Mouse (Mus musculus): ENCODE measurements around the gene Flt3l. TPM values are rescaled to one million over a fixed set of nuclear protein-coding genes. Genes with fewer than 3 reads are reported as not detected.

Flt3l gene
- polyA plus RNA-seq, 1 experiment from 2014 or later = 1.4 TPM

DNA sequence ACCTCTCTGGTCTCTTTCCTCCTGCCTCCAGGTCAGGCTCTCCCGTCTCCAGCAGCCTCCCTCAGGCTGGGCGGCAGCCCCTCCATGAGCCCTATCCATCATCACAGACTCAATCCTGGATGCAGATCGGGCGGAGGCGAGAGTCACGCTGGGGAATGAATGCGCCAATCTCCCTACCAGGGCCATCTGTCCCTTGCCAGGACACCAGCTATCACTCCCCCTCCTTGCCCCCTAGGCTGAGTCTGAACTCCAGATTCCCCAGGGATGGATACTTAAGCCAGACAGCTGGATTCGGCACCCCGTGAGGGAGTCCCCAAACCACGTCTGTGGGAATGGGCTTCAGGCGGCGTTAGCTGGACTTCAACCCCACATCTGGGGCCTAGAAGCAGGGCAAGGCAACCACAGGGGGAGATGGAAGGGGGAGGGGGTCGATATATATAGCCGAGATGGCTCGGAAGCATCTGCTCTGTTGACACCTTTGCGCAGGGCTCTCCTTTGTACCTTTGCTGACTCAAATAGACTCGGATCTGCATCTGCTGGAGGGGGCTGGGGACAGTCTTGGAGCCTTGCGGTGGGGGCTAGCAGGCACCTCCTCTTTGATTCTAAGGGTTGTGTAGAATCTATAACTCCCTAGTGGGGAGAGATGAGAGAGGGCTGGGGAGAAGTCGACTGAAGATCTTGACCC, 31.7 kb upstream of the Flt3l start:
- peak; percentile 46 for DNase-seq
- peaks cover 11% of the 10 kb centered on the region for H3K4me1 ChIP-seq (ENCODE audit: control insufficient read depth, insufficient read depth, low read length)
- WGBS = under 1% methylated on average over 19 of the region's 19 CpGs
- H3K27me3 ChIP-seq (ENCODE audit: control insufficient read depth, insufficient read depth, low read length) = peaks cover 66% of the 10 kb centered on the region
- H3K4me3 ChIP-seq (replicated peaks; ENCODE audit: low read depth, low read length) = no peak overlapping the region
- H3K9me3 ChIP-seq (ENCODE audit: control insufficient read depth, low read length) = no peaks in the 10 kb centered on the region
- no peaks in the 10 kb centered on the region for H3K36me3 ChIP-seq (ENCODE audit: control insufficient read depth, insufficient read depth, low read length)
- ATAC-seq (ENCODE audit: low FRiP score, low TSS enrichment) = no peak
- peak overlapping the region; percentile 31; the same call in 1 of the 2 replicates for H3K9ac ChIP-seq (replicated peaks; ENCODE audit: low read length)
- no peak overlapping the region for H3K27ac ChIP-seq (replicated peaks; ENCODE audit: low read depth, low read length)
- peak overlapping the region; percentile 21 for H3K4me2 ChIP-seq (ENCODE audit: low read length)

- H3K9me3 ChIP-seq (ENCODE audit: control insufficient read depth, low read length) = no peaks in the 10 kb centered on the region
- H3K9ac ChIP-seq (replicated peaks; ENCODE audit: low read length) = no peak overlapping the region; the same call in 1 of the 2 replicates
- WGBS = 25% methylated on average over 9 of the region's 10 CpGs
- peaks cover 18% of the 10 kb centered on the region for H3K4me1 ChIP-seq (ENCODE audit: control insufficient read depth, insufficient read depth, low read length)
- H3K4me3 ChIP-seq (replicated peaks; ENCODE audit: low read depth, low read length) = no peak overlapping the region
- H3K36me3 ChIP-seq (ENCODE audit: control insufficient read depth, insufficient read depth, low read length) = no peaks in the 10 kb centered on the region
- H3K27me3 ChIP-seq (ENCODE audit: control insufficient read depth, insufficient read depth, low read length) = peaks cover 66% of the 10 kb centered on the region
- H3K27ac ChIP-seq (replicated peaks; ENCODE audit: low read depth, low read length) = no peak overlapping the region
- ATAC-seq (ENCODE audit: low FRiP score, low TSS enrichment) = no peak
- no peak for DNase-seq
- no peak overlapping the region for H3K4me2 ChIP-seq (ENCODE audit: low read length)
Observed at GRCm38 (mm10) chr7:45166950-45167401, 30.7 kb upstream of the Flt3l start.

DNA sequence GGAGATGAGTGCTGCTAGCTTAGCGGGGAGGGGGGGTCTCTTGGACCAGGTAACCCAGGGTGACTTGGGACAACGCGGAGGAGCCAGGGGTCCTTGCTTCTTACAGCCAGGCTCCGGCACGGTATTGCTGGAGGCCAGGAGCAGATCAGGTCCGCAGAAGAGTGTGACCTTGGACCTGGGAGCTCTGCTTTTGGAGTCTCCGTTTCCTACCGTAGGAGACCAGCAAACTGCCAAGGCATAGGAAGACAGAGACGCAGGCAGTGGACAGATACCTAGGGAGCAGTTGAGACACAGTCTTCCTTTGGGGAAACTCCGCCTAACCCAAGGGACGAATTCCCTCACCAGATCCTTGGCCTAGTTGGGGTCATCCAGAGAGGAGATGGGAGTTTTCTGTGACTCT, 29.5 kb upstream of the Flt3l start:
- DNase-seq = no peak
- no peak for ATAC-seq (ENCODE audit: low FRiP score, low TSS enrichment)
- H3K36me3 ChIP-seq (ENCODE audit: control insufficient read depth, insufficient read depth, low read length) = 0 out of 2 replicates have a peak, but pooled peaks cover under 1% of the 10 kb centered on the region
- no peaks in the 10 kb centered on the region for H3K9me3 ChIP-seq (ENCODE audit: control insufficient read depth, low read length)
- H3K27me3 ChIP-seq (ENCODE audit: control insufficient read depth, insufficient read depth, low read length) = peaks cover 66% of the 10 kb centered on the region
- H3K4me1 ChIP-seq (ENCODE audit: control insufficient read depth, insufficient read depth, low read length) = peaks cover 18% of the 10 kb centered on the region
- no peak overlapping the region for H3K27ac ChIP-seq (replicated peaks; ENCODE audit: low read depth, low read length)
- H3K4me2 ChIP-seq (ENCODE audit: low read length) = no peak overlapping the region
- no peak overlapping the region for H3K9ac ChIP-seq (replicated peaks; ENCODE audit: low read length)
- WGBS = 48% methylated on average over 11 of the region's 11 CpGs
- no peak overlapping the region for H3K4me3 ChIP-seq (replicated peaks; ENCODE audit: low read depth, low read length)

- Histone ChIP-seq H3K4me1 (ENCODE audit: control insufficient read depth, insufficient read depth, low read length) (peaks cover 18% of the 10 kb centered on the region), H3K36me3 (ENCODE audit: control insufficient read depth, insufficient read depth, low read length) (0 out of 2 replicates have a peak, but pooled peaks cover 9% of the 10 kb centered on the region), H3K4me3 (replicated peaks; ENCODE audit: low read depth, low read length) (no peak overlapping the region), H3K9ac (replicated peaks; ENCODE audit: low read length) (no peak overlapping the region), H3K27me3 (ENCODE audit: control insufficient read depth, insufficient read depth, low read length) (peaks cover 66% of the 10 kb centered on the region), H3K9me3 (ENCODE audit: control insufficient read depth, low read length) (no peaks in the 10 kb centered on the region), H3K4me2 (ENCODE audit: low read length) (no peak overlapping the region), H3K27ac (replicated peaks; ENCODE audit: low read depth, low read length) (no peak overlapping the region)
- 63% methylated on average over 5 of the region's 5 CpGs for WGBS
- no peak for DNase-seq
- no peak for ATAC-seq (ENCODE audit: low FRiP score, low TSS enrichment)
Observed at GRCm38 (mm10) chr7:45164833-45165232, 28.6 kb upstream of the Flt3l start.

DNA sequence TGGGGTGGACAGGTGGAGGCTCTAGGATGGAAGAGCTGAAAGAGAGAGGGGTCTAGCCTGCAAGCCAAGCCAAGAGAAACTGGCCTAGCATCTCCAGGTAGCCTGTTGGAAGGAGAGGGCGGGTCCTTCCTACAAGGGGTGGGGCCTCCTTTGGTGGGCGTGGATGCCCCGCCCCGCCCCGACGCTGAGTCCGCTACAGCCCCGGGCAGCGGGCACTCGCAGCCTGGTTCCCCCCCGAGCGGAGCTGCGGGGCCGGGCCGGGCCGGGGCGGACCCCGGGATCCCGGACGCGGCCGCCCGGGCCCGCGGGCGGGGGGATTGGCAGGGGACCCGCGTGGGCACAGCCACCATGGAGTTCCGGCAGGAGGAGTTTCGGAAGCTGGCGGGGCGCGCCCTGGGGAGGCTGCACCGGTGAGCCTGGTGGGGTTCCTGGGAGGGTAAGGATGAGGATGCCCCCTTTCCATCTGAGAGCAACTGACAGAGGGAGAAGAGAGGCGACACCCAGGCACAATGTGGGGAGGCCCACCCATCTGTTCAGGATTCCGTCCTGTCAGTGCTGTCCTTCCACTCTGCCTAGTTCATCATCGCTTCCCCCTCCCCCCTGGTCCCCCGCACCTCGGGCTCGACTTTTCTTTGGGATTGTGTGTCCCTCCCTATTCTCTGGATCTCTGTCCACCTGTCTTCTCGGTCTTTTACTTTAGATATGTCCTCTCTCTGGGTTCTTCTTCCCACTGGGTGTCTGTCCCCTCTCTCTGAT, 27.7 kb upstream of the Flt3l start, which contains the start of gene Slc17a7:
TSS of gene Slc17a7 (plus strand) at position 215 of the 756 bp plus-strand sequence.
- H3K27ac ChIP-seq (replicated peaks; ENCODE audit: low read depth, low read length) = no peak within 1 kb of the TSS
- H3K4me3 ChIP-seq (replicated peaks; ENCODE audit: low read depth, low read length) = peak within 1 kb of the TSS; percentile 30
- H3K4me1 ChIP-seq (ENCODE audit: control insufficient read depth, insufficient read depth, low read length) = peaks cover 18% of the 10 kb centered on the region
- H3K9ac ChIP-seq (replicated peaks; ENCODE audit: low read length) = no peak within 1 kb of the TSS; the same call in 1 of the 2 replicates
- peaks cover 60% of the 10 kb centered on the region for H3K27me3 ChIP-seq (ENCODE audit: control insufficient read depth, insufficient read depth, low read length)
- peak within 1 kb of the TSS; percentile 66 for H3K4me2 ChIP-seq (ENCODE audit: low read length)
- H3K9me3 ChIP-seq (ENCODE audit: control insufficient read depth, low read length) = no peaks in the 10 kb centered on the region
- peak; percentile 32 for DNase-seq
- H3K36me3 ChIP-seq (ENCODE audit: control insufficient read depth, insufficient read depth, low read length) = 0 out of 2 replicates have a peak, but pooled peaks cover 16% of the 10 kb centered on the region
- ATAC-seq (ENCODE audit: low FRiP score, low TSS enrichment) = no peak
- 2% methylated on average over 41 of the region's 41 CpGs for WGBS

DNA sequence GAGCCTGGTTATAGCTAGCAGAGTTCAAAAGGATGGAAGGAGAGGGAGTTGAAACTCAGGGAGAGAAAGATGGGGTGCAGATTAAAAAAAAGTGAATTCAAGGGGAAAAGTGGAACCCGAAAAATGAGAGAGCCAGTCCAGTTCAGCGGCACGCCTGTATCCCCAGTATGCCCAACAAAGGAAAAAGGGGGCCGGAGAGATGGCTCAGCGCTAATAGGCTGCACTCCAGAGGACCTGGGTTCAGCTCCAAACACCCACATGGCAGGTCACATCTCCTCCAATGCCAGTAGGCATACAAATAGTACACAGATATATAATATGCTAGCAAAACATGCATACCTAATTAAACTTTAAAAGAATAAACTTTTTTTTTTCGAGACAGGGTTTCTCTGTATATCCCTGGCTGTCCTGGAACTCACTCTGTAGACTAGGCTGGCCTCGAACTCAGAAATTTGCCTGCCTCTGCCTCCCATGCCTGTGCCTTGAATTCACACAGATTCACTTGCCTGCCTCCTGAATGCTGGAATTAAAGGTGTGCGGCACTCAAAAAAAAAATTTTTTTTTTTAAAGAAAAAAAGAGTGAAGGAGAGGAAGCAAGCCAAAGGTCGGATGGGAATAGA, 26.9 kb upstream of the Flt3l start:
- Histone ChIP-seq H3K9me3 (ENCODE audit: control insufficient read depth, low read length) (no peaks in the 10 kb centered on the region), H3K36me3 (ENCODE audit: control insufficient read depth, insufficient read depth, low read length) (0 out of 2 replicates have a peak, but pooled peaks cover 23% of the 10 kb centered on the region), H3K4me2 (ENCODE audit: low read length) (peak overlapping the region; percentile 66; the same call in 1 of the 2 replicates), H3K4me1 (ENCODE audit: control insufficient read depth, insufficient read depth, low read length) (peaks cover 16% of the 10 kb centered on the region), H3K27me3 (ENCODE audit: control insufficient read depth, insufficient read depth, low read length) (peaks cover 52% of the 10 kb centered on the region), H3K27ac (replicated peaks; ENCODE audit: low read depth, low read length) (no peak overlapping the region), H3K9ac (replicated peaks; ENCODE audit: low read length) (no peak overlapping the region), H3K4me3 (replicated peaks; ENCODE audit: low read depth, low read length) (no peak overlapping the region; the same call in 1 of the 2 replicates)
- no peak for ATAC-seq (ENCODE audit: low FRiP score, low TSS enrichment)
- no peak for DNase-seq
- 72% methylated on average over 9 of the region's 9 CpGs for WGBS

- Histone ChIP-seq H3K9ac (replicated peaks; ENCODE audit: low read length) (0 out of 2 replicates have a peak overlapping the region, but pooled peaks have one; percentile 16), H3K36me3 (ENCODE audit: control insufficient read depth, insufficient read depth, low read length) (peaks cover 28% of the 10 kb centered on the region; the same call in 1 of the 2 replicates), H3K27ac (replicated peaks; ENCODE audit: low read depth, low read length) (no peak overlapping the region), H3K27me3 (ENCODE audit: control insufficient read depth, insufficient read depth, low read length) (peaks cover 47% of the 10 kb centered on the region), H3K9me3 (ENCODE audit: control insufficient read depth, low read length) (no peaks in the 10 kb centered on the region), H3K4me3 (replicated peaks; ENCODE audit: low read depth, low read length) (peak overlapping the region; percentile 34), H3K4me2 (ENCODE audit: low read length) (peak overlapping the region; percentile 66), H3K4me1 (ENCODE audit: control insufficient read depth, insufficient read depth, low read length) (peaks cover 12% of the 10 kb centered on the region)
- WGBS = 22% methylated on average over 6 of the region's 6 CpGs
- ATAC-seq (ENCODE audit: low FRiP score, low TSS enrichment) (peak; percentile 34; the same call in 1 of the 2 replicates), DNase-seq (no peak)
Observed at GRCm38 (mm10) chr7:45162551-45162950, 26.3 kb upstream of the Flt3l start.
